Mouse (Mus musculus): ENCODE measurements around the gene Mrgprb8. TPM values are rescaled to one million over a fixed set of nuclear protein-coding genes. Genes with fewer than 3 reads are reported as not detected.
"Not testable (repeated sequence)": the region's sequence is repeated elsewhere in the genome, so short reads cannot be mapped to it uniquely, and the experiment has no call there.

Mrgprb8 gene
- polyA plus RNA-seq (2016; fragmentation: Nextera tagmentation; extraction: Ambion mirVana), result not detected in 2 replicates

DNA sequence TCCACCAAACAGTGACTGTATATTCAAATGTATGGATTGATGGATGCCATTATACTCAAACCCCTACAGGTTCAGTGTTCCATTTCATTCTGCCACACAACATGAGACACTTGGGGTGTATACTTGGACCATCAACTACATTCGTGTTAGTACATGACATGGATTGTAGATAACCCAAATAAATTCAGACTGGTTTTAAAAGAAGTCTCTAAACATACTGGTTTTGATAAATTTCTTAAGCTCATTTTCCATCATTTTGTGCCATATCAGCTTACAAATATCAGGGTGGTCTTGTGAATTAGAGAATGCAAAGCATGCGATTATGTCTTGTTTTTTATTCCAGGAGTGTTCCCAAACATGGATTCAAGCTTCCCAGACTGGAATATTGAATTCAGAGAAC, at the start of gene Mrgprb8:
Gene Mrgprb8 (plus strand): TSS at position 301 of the 400 bp plus-strand sequence.
- Histone ChIP-seq H3K9me3 (replicated peaks) (peaks cover 9% of the 10 kb centered on the region; the same call in 1 of the 2 replicates), H3K27me3 (ENCODE audit: low read depth, poor library complexity, severe bottlenecking) (no peaks in the 10 kb centered on the region), H3K4me3 (no peak within 1 kb of the TSS), H3K36me3 (no peaks in the 10 kb centered on the region), H3K4me1 (no peaks in the 10 kb centered on the region), H3K27ac (no peak within 1 kb of the TSS)
- WGBS, result 82% methylated on average over 2 of the region's 2 CpGs
- DNase-seq (ENCODE audit: low spot score), result no peak

DNA sequence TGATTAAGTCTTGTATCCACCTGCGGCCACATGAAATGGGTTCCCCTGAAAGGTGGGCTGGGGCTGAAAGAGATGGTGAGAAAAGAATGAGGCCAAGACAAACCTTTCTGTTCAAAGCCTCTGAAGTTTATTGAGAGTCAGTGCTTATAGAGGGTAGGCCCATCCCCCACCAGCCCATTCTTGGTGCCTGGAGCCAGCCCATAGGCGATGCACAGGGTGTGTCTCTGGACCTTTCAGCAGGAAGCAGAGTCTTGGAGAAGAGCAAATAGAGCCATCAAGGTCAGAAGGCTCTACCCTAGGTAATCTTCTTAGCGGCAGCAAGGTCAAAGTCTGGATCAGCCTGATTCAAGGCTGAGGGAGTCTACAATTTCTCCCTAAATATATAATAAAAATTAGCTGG, 47.6 kb downstream of the Mrgprb8 start:
- not testable (repeated sequence) for H3K9me3 ChIP-seq (replicated peaks); H3K27ac ChIP-seq; H3K36me3 ChIP-seq; H3K27me3 ChIP-seq (ENCODE audit: low read depth, poor library complexity, severe bottlenecking); H3K4me1 ChIP-seq; H3K4me3 ChIP-seq; DNase-seq (ENCODE audit: low spot score)
- WGBS, result 81% methylated on average over 3 of the region's 3 CpGs

DNA sequence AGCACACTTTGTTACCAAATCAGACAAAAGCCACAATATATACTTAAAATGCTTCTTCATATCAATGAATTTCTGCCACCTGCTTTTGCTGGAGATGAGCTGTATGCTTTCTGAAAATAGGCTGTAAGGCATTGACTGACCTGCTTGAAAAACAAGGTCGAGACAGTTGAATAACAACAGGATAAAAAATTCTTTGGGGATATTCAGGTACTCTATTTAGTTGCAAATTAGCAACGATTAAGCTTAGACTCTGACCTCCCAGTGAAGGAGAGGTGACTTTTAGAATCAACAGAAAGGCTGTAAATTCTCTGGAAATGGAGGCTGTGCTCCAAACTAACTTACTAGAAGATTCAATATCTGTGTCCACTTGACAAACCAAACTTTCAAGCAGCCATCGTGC, 48.3 kb downstream of the Mrgprb8 start:
- Histone ChIP-seq H3K4me3 (no peak overlapping the region), H3K9me3 (replicated peaks) (no peaks in the 10 kb centered on the region; the same call in 1 of the 2 replicates), H3K4me1 (no peaks in the 10 kb centered on the region), H3K36me3 (no peaks in the 10 kb centered on the region), H3K27me3 (ENCODE audit: low read depth, poor library complexity, severe bottlenecking) (no peaks in the 10 kb centered on the region), H3K27ac (no peak overlapping the region)
- DNase-seq (ENCODE audit: low spot score), result no peak
- WGBS, result 59% methylated on average over 3 of the region's 3 CpGs

Other genes starting within 250 kb of the Mrgprb8 start
- gene Mrgprb5, start 219.5 kb upstream of the Mrgprb8 start, polyA plus RNA-seq (2016; fragmentation: Nextera tagmentation; extraction: Ambion mirVana), result not detected in 2 replicates
- not detected in 2 replicates for gene Mrgprb4, start 189.2 kb upstream of the Mrgprb8 start, polyA plus RNA-seq (2016; fragmentation: Nextera tagmentation; extraction: Ambion mirVana)
- gene Mrgprb1, start 67.8 kb downstream of the Mrgprb8 start, polyA plus RNA-seq (2016; fragmentation: Nextera tagmentation; extraction: Ambion mirVana), result not detected in 2 replicates
- not detected in 2 replicates for gene Mrgprx2, start 110.8 kb downstream of the Mrgprb8 start, polyA plus RNA-seq (2016; fragmentation: Nextera tagmentation; extraction: Ambion mirVana)
- not detected in 2 replicates for gene Mrgprb2, start 169.6 kb downstream of the Mrgprb8 start, polyA plus RNA-seq (2016; fragmentation: Nextera tagmentation; extraction: Ambion mirVana)

Measured in limb, embryonic 10.5 days (tissue).